Mouse (Mus musculus) large intestine, adult 2 months (tissue): ENCODE results near the gene Phka1. TPM values are rescaled to one million over a fixed set of nuclear protein-coding genes. Genes with fewer than 3 reads are reported as not detected.
A peak's percentile ranks its signal among the peaks of the same experiment; 100 is the strongest.
"Not testable (repeated sequence)": the region's sequence is repeated elsewhere in the genome, so short reads cannot be mapped to it uniquely, and the experiment has no call there.

Experiments used
- DNase-seq: peaks from one replicate; pipeline ENCODE4 v3.0.0-alpha.2; 2012; ENCODE audit warnings: low read depth, low spot score
- WGBS: fragments of 180-500 bp; shearing (Covaris S2); methylation state at CpG from one replicate; pipeline ENCODE4 v1.1.7; 2018; 5-methylcytosine and 5-hydroxymethylcytosine counted together
- polyA plus RNA-seq: library from polyadenylated mRNA; depleted of rRNA; stranded (reverse); fragments of >200 nt; gene quantifications from 2 replicates; pipeline ENCODE4 v1.2.3, GENCODE M21; 2012; rRNA removed

Phka1 gene
- polyA plus RNA-seq: 2.4 TPM in 2 replicates

DNA sequence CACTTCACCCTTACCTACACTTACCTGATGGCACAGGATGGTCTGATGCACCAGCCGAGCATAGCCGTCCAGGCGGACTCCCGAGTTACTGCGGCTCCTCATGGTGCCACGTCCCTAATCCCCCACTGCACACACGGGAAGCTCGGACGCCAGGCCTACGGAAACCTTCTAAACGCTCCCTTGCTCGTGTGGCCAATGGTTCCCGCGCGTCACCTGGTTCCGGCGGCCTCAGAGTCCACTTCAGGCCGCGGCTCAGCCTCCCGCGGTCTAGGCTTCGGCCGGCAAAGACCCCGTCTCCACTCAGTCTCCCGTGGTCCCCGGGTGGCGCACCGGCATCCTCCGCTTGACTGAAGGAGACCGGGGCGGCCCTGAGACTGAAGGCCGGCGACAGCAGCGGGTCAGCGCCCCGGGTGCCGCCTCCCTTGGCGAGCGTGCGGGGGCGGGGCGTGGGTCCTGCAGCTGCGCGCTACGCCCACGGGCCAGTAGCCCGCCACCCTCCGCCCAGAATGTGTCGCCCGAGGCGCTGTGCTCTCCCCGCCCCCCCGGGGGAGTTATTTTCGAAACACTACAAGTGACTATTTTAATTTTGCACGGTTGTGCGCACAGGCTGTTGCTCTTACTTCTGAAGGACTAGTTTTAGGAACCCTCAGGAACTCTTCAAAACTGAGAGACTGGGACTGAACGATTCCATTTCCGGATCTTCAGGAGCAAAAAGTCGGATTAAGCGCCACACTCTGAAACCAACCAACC lies at the start of gene Phka1:
Gene Phka1 (minus strand): TSS at position 424 of the 750 bp plus-strand sequence.
- 23% methylated on average over 60 of the region's 60 CpGs for WGBS

DNA sequence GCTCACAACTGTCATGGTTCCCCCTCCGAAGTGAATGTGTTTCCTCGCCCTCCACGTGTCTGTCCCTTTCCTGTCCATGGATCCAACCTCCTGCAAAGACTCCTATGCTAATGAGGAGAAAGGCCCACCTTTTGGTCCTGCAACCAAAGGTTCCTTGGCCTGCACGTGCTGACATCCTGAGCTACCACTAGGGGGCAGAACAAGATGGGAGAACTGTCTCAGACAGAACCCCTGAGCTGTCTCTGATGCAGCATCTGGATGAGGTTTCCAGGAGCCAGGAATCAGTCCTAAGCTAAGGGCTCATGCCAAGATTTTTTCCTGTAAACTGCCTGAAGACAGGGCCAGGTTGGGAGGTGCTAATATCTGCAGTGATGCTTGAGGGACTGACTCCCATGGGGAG lies 45.2 kb upstream of the Phka1 start:
- not testable (repeated sequence) for DNase-seq
- 17% methylated on average over 4 of the region's 4 CpGs for WGBS

More for the DNA sequence above, at the start of gene Phka1:
- peak; percentile 16 for DNase-seq

DNA sequence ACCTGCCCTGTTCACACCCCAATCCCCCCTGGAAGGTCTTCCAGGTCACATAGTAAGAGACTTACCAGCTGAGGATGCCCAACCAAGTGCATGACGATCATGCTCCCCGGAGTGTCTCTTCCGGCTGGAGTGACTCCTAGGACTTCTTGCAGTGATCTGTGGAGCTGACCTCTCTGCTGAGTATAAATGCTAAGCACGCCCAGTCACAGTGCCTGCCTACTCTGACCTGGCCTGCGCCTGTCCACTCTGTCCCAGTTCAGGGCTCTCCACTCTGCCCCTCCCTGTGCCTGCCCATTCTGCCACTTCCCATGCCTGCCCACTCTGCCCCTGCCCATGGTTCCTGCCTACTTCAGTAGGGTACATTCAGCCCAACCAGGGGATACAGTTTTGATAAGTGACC lies 42.8 kb upstream of the Phka1 start, which contains the start of gene Gm3880:
Gene Gm3880 (minus strand): TSS at position 101 of the 400 bp plus-strand sequence.
- WGBS: 79% methylated on average over 5 of the region's 5 CpGs
- DNase-seq: not testable (repeated sequence)

- 43% methylated on average over 3 of the region's 3 CpGs for WGBS
- DNase-seq: not testable (repeated sequence)
Measured at GRCm38 (mm10) chrX:102684706-102685105, 40.7 kb upstream of the Phka1 start.

GRCm38 (mm10) chrX:102666641-102667040 lies 22.6 kb upstream of the Phka1 start:
- WGBS: 84% methylated on average over 2 of the region's 2 CpGs
- DNase-seq: no peak

- DNase-seq: no peak
- WGBS: 24% methylated on average over 3 of the region's 3 CpGs
Measured at GRCm38 (mm10) chrX:102660712-102661111, 16.7 kb upstream of the Phka1 start.

DNA sequence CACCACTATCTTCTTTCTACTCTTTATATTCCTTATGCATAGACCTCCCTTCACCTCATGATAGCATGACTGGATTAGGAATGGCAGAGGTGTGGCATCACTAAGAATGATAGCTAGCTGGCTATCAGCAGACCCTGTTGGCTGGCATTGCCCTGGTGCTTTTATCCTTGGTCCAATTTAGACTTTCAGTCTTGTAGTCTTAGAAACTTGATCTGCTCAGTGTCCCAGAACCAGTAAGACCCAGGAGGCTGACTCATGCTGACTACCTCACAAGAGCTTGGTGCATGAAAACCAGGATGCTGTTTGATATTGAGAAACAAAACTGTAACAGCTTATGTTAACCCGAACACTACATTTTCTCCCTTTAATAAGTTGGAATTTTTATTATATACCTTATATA lies 1.6 kb upstream of the Phka1 start:
- WGBS: 97% methylated on average over 1 of the region's 1 CpGs
- DNase-seq: no peak

- DNase-seq: no peak
- 52% methylated on average over 6 of the region's 6 CpGs for WGBS
Measured at GRCm38 (mm10) chrX:102645146-102645545, 1.1 kb upstream of the Phka1 start.

DNA sequence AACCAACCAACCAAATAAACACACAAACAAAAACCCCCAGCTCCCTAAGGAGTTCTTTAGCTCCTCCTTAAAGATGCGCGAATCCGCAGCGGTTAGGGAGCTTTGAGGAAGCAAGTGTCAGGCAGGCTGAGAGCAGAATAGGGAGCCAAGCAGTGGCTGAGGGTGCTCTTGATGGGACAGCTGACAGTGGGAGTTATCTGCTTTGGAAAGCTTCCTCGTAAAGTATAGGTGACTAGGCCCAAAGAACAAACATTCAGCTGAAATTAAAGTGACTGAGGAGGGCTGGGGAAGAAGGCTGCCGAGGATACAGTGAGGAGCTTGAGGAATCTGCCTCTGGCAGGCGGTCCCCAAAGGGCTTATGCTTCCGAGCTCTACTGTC lies 516 bp upstream of the Phka1 start:
- DNase-seq: no peak
- WGBS: 9% methylated on average over 8 of the region's 8 CpGs

DNA sequence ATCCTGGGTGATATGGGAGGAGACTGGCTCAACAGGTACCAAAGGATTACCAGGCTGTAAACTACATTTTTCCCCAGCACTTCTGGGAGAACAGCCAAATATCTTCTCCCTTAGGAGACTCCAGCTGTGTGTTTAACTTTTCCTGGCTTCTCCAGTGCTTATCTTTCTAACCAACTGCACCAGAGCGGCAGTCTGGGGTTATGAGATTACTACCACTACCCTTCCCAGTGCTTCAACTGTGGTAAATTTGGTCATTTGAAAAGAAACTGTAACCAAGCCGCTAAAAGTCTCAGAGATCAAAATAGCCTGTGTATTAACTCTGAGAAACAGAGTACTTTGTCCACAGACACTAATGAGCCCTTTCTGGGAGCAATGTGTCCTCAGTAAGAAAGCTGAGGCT lies 42.8 kb downstream of the Phka1 start:
- WGBS: 36% methylated on average over 2 of the region's 2 CpGs

DNA sequence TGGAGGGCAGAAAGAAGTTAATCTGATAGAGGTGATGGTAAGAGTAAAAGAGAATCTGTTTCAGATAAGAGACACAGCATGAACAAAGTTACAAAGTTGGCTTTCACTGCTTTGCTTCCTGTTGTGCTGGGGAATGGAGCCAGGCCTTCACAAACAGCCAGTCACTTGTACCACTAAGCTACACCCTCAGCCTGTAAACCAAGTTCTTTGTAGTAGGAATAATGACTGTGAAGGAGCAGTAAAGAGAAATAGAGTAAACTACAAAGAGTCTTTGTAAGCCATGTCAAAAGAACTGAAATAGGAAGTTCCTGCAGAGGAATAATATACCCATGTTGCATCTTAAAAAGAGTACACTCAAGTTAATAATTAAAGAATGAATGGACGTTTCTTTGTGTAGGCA lies 55.5 kb downstream of the Phka1 start:
- DNase-seq: no peak
- WGBS: 25% methylated on average over 1 of the region's 1 CpGs

More for the DNA sequence above, 42.8 kb downstream of the Phka1 start:
- DNase-seq: no peak

DNA sequence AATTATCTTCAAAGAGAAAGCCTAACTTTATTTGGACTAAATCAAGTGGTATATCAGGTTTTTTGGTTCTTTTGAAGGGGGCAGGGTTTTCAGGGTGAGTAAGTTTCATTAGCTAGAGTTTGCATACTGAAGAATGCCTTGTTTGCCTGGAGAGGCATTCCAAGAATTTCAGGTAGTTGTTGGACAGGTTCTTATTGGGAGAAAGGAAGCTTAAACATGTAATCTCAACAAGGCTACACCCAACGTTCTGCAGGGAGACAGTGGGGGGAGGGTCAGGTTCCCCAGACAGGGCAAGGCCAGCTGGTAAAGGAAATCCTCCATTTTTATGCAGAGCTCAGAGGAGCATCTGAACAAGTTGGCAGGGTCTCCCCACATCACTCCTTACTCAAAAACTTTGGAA lies 72.9 kb downstream of the Phka1 start:
- no peak for DNase-seq
- WGBS: 11% methylated on average over 1 of the region's 1 CpGs

GRCm38 (mm10) chrX:102556906-102557305 lies 87.1 kb downstream of the Phka1 start:
- no peak for DNase-seq
- 84% methylated on average over 7 of the region's 7 CpGs for WGBS

- 30% methylated on average over 4 of the region's 4 CpGs for WGBS
- no peak for DNase-seq
Measured at GRCm38 (mm10) chrX:102509205-102509604, 134.8 kb downstream of the Phka1 start.

DNA sequence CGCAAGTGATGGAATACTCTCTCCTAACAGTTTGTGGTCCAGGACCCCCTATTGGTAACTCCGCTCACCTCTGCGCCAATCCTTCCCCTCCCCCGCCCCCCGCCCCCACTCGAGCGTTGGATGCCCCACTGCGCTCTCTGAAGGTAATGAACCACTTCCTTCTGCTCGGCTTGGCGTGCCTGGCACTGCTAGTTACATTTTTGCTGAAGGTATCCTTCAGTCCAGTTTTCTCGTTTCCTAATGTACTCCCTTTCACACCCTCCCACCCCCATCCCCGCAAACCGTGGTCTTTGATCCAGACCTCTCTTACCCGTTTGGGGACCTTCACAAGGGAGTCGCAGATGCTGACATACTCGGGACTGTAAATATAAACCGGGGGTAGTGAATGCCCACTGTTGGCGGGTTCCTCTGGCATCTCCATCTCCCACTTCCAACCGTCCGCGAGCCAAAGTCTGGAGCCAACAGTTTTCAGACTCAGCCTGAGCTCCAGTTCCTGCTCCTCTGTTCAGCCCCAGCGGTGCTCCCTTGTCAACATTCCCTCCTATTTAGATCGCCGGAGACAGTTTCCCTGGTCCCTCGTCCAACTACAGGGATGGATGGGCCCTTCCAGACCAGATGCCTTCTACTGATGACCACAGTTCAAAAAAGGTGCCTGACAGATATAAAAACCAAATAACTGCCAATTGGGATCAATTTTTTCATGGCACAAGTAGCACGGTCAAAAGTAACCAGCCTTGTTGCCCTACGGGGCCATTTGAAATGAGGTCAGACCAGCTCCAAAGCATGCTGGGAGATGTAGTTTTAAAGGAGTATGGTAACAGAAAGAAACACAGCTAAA lies 139.2 kb downstream of the Phka1 start, which contains the start of gene Hdac8:
Gene Hdac8 (minus strand): TSS at position 716 of the 838 bp plus-strand sequence.
- peak; percentile 11 for DNase-seq
- WGBS: 11% methylated on average over 27 of the region's 27 CpGs

DNA sequence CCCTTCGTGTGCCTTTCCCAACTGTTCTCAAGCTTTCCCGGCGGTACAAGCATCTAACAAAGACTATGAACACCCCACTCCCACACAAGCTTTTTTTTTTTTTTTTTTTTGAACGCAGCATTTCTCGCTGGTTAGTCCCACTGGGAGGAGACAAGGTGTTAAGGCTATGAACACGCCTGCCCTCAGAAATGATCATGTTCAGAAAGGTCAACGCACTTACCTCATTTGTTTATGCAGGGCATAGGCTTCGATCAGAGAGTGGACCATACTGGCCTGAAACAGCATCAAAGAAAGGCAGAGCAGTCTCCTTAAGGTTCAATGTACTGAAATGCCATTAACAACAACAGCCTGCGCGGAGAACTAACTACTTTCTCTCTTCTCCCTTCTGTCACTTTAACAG lies 139.9 kb downstream of the Phka1 start:
- WGBS: 20% methylated on average over 10 of the region's 10 CpGs
- no peak for DNase-seq

- DNase-seq: no peak
- WGBS: 61% methylated on average over 6 of the region's 6 CpGs
Measured at GRCm38 (mm10) chrX:102493992-102494730, 149.9 kb downstream of the Phka1 start.

DNA sequence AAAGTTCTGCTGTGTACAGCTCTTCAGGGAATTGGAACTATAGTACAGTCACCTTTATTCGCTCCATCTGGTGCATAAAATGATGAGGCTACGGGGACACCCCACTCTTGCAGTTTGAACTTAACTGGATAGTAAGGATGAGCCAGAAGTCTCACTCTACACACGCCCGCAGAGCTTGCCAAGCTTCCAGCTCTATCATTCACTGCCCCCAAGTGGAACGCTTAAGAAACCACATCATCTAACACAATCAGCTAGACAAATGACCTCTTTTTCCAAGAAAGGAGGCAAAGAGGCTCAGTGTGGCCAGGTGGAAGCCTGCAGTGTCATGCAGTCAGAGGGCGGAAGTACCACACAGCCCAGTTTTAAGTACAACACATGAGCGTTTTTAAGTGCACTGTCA lies 158.5 kb downstream of the Phka1 start:
- no peak for DNase-seq
- 78% methylated on average over 7 of the region's 7 CpGs for WGBS

DNA sequence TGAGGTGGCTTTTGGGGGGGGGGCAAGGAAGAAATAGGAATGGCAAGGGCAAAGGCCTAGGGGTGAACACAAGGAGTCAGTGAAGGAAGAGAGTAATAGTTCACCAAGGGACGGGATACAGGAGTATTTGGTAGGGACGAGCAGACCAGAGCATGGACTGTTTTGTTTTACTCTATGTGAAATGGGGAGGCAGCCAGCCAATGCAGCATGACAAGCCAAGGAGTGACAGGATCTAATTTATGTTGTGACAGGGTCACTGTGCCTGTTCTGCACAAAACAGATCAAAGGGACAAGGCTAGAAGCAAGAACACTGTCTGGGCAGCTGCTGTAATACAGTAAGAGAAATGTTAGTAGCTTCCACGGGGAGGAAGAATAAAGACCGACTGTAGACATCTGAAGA lies 164.4 kb downstream of the Phka1 start:
- WGBS: 87% methylated on average over 4 of the region's 4 CpGs

GRCm38 (mm10) chrX:102478965-102479364 lies 165.1 kb downstream of the Phka1 start:
- DNase-seq: peak; percentile 14
- 24% methylated on average over 4 of the region's 4 CpGs for WGBS

More for the DNA sequence above, 164.4 kb downstream of the Phka1 start:
- DNase-seq: no peak
